Mouse (Mus musculus): ENCODE measurements around the gene Prss42.
"Not testable (repeated sequence)": the region's sequence is repeated elsewhere in the genome, so short reads cannot be mapped to it uniquely, and the experiment has no call there.

Prss42 gene

GRCm38 (mm10) chr9:110790462-110790861 lies 7.5 kb upstream of the Prss42 start:
- DNase-seq (ENCODE audit: low spot score) = no peak

GRCm38 (mm10) chr9:110797013-110797412 lies 953 bp upstream of the Prss42 start:
- DNase-seq (ENCODE audit: low spot score) = no peak

- no peak for DNase-seq (ENCODE audit: low spot score)
Observed at GRCm38 (mm10) chr9:110800834-110801479, 3.0 kb downstream of the Prss42 start.

GRCm38 (mm10) chr9:110803294-110803693 lies 5.3 kb downstream of the Prss42 start:
- no peak for DNase-seq (ENCODE audit: low spot score)

GRCm38 (mm10) chr9:110810051-110810450 lies 12.1 kb downstream of the Prss42 start:
- DNase-seq (ENCODE audit: low spot score) = no peak

- no peak for DNase-seq (ENCODE audit: low spot score)
Observed at GRCm38 (mm10) chr9:110813789-110814188, 15.8 kb downstream of the Prss42 start, which contains the start of gene Prss44. Gene Prss44, plus strand, starts transcription at chr9:110813994.

GRCm38 (mm10) chr9:110820546-110820945 lies 22.6 kb downstream of the Prss42 start:
- not testable (repeated sequence) for DNase-seq (ENCODE audit: low spot score)

- DNase-seq (ENCODE audit: low spot score) = no peak
Observed at GRCm38 (mm10) chr9:110821436-110821835, 23.5 kb downstream of the Prss42 start.

- no peak for DNase-seq (ENCODE audit: low spot score)
Observed at GRCm38 (mm10) chr9:110825426-110825825, 27.5 kb downstream of the Prss42 start.

- DNase-seq (ENCODE audit: low spot score) = no peak
Observed at GRCm38 (mm10) chr9:110825832-110826231, 27.9 kb downstream of the Prss42 start.

GRCm38 (mm10) chr9:110826390-110826789 lies 28.4 kb downstream of the Prss42 start, which contains the start of gene Prss43:
Gene Prss43, plus strand, starts transcription at chr9:110826690.
- DNase-seq (ENCODE audit: low spot score) = no peak

GRCm38 (mm10) chr9:110833021-110833420 lies 35.1 kb downstream of the Prss42 start:
- no peak for DNase-seq (ENCODE audit: low spot score)

GRCm38 (mm10) chr9:110834411-110834810 lies 36.4 kb downstream of the Prss42 start, which contains the start of gene Prss45:
Gene Prss45, plus strand, starts transcription at chr9:110834588.
- no peak for DNase-seq (ENCODE audit: low spot score)

GRCm38 (mm10) chr9:110834961-110835360 lies 37.0 kb downstream of the Prss42 start:
- DNase-seq (ENCODE audit: low spot score) = no peak

- no peak for DNase-seq (ENCODE audit: low spot score)
Observed at GRCm38 (mm10) chr9:110836112-110836511, 38.1 kb downstream of the Prss42 start.

- no peak for DNase-seq (ENCODE audit: low spot score)
Observed at GRCm38 (mm10) chr9:110840905-110841304, 42.9 kb downstream of the Prss42 start.

GRCm38 (mm10) chr9:110841438-110841837 lies 43.5 kb downstream of the Prss42 start:
- DNase-seq (ENCODE audit: low spot score) = no peak

GRCm38 (mm10) chr9:110844206-110844605 lies 46.2 kb downstream of the Prss42 start, which contains the start of gene Prss46:
Gene Prss46, plus strand, starts transcription at chr9:110844506.
- no peak for DNase-seq (ENCODE audit: low spot score)

- DNase-seq (ENCODE audit: low spot score) = no peak
Observed at GRCm38 (mm10) chr9:110849162-110849561, 51.2 kb downstream of the Prss42 start.
